Mouse (Mus musculus): ENCODE data around the gene Mthfd1l.

DNA sequence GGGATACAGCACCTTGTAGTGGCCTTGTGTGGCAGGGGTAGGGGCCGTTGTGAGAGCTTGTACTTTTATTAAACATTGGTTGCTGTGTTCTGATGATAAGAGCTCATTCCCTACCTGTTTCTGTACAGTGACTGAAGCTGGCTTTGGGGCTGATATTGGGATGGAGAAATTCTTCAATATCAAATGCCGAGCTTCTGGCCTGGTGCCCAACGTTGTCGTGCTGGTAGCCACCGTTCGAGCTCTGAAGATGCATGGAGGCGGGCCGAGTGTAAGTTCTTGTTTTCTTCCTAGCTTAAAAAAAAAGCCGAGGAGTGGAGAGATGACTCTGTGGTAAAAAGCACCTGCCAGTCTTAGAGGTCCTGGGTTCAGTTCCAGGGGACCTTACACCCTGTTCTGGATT is 110.7 kb downstream of the Mthfd1l start:
- TF ChIP-seq CTCF (IDR thresholded peaks at IDR 0.05; ENCODE audit: low read depth) (no peak), EP300 (optimal IDR thresholded peaks at IDR 0.05) (no peak)

Measured in stomach, postnatal 0 days (tissue).